Mouse (Mus musculus): Measurements from ENCODE around the gene Paqr6.

DNA sequence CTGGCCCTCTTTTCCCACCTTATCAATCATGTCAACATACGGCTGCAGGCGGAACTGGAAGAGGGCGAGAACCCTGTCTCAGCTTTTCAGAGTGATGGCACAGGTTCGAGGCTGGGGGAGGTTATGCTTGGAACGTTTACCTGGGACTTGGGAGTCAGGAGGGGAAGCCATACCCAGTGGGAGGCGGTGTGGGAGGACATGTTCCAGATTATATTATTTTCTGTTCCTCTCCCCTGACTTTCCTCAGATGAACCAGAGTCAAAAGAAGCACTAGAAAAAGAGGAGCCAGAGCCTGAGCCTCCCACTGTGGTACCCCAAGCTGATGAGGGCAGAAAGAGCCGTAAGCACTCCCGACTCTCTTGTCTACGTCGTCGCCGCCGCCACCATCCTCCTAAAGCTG is 13.7 kb upstream of the Paqr6 start:
- TF ChIP-seq CTCF (conservative IDR thresholded peaks at IDR 0.05; ENCODE audit: insufficient read depth, insufficient read length, low read depth, low read length) (no peak), POLR2A (IDR thresholded peaks at IDR 0.05; ENCODE audit: low read depth, low read length) (no peak)

Data from kidney, adult 2 months (tissue).